Mouse (Mus musculus): ENCODE results near the gene Gm3164. TPM values are rescaled to one million over a fixed set of nuclear protein-coding genes. Genes with fewer than 3 reads are reported as not detected.
"Not testable (repeated sequence)": the region's sequence is repeated elsewhere in the genome, so short reads cannot be mapped to it uniquely, and the experiment has no call there.

The Gm3164 gene
- polyA plus RNA-seq, 1 experiment from 2014 or later, result 4.6 TPM

DNA sequence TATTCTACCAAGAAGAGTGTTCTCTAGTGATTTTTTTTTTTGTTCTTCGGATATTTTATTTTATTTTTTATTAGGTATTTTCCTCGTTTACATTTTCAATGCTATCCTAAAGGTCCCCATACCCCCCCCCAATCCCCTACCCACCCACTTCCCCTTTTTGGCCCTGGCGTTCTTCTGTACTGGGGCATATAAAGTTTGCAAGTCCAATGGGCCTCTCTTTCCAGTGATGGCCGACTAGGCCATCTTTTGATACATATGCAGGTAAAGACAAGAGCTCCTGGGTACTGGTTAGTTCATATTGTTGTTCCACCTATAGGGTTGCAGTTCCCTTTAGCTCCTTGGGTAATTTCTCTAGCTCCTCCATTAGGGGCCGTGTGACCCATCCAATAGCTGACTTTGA, 14.0 kb upstream of the Gm3164 start:
- not testable (repeated sequence) for ATAC-seq; H3K27me3 ChIP-seq (replicated peaks; ENCODE audit: control insufficient read depth, insufficient read depth, low read length); H3K9me3 ChIP-seq (ENCODE audit: control insufficient read depth, low read length); H3K9ac ChIP-seq (replicated peaks; ENCODE audit: low read depth, low read length); H3K27ac ChIP-seq (ENCODE audit: low read length); H3K4me1 ChIP-seq (replicated peaks; ENCODE audit: control insufficient read depth, insufficient read depth, low read length); H3K4me3 ChIP-seq (replicated peaks; ENCODE audit: low read length); H3K4me2 ChIP-seq (ENCODE audit: low read length); H3K36me3 ChIP-seq (ENCODE audit: control insufficient read depth, insufficient read depth)
- 81% methylated on average over 4 of the region's 5 CpGs for WGBS

GRCm38 (mm10) chr14:4403840-4404239, 11.4 kb upstream of the Gm3164 start:
- not testable (repeated sequence) for H3K27ac ChIP-seq (ENCODE audit: low read length); ATAC-seq; H3K4me3 ChIP-seq (replicated peaks; ENCODE audit: low read length)

GRCm38 (mm10) chr14:4409939-4410338, 5.3 kb upstream of the Gm3164 start:
- not testable (repeated sequence) for H3K9me3 ChIP-seq (ENCODE audit: control insufficient read depth, low read length)

More at GRCm38 (mm10) chr14:4403840-4404239, 11.4 kb upstream of the Gm3164 start:
- not testable (repeated sequence) for H3K4me1 ChIP-seq (replicated peaks; ENCODE audit: control insufficient read depth, insufficient read depth, low read length); H3K27me3 ChIP-seq (replicated peaks; ENCODE audit: control insufficient read depth, insufficient read depth, low read length); H3K9ac ChIP-seq (replicated peaks; ENCODE audit: low read depth, low read length); H3K9me3 ChIP-seq (ENCODE audit: control insufficient read depth, low read length); H3K36me3 ChIP-seq (ENCODE audit: control insufficient read depth, insufficient read depth); H3K4me2 ChIP-seq (ENCODE audit: low read length)

GRCm38 (mm10) chr14:4430692-4431091, 15.4 kb downstream of the Gm3164 start, which contains the start of gene Gm3173:
Gene Gm3173 (plus strand): TSS chr14:4430992.
- not testable (repeated sequence) for H3K9me3 ChIP-seq (ENCODE audit: control insufficient read depth, low read length); H3K27ac ChIP-seq (ENCODE audit: low read length); H3K9ac ChIP-seq (replicated peaks; ENCODE audit: low read depth, low read length); H3K4me3 ChIP-seq (replicated peaks; ENCODE audit: low read length); H3K27me3 ChIP-seq (replicated peaks; ENCODE audit: control insufficient read depth, insufficient read depth, low read length); H3K36me3 ChIP-seq (ENCODE audit: control insufficient read depth, insufficient read depth); H3K4me1 ChIP-seq (replicated peaks; ENCODE audit: control insufficient read depth, insufficient read depth, low read length); ATAC-seq; H3K4me2 ChIP-seq (ENCODE audit: low read length)

More at GRCm38 (mm10) chr14:4409939-4410338, 5.3 kb upstream of the Gm3164 start:
- WGBS, result 80% methylated on average over 1 of the region's 1 CpGs
- H3K4me1 ChIP-seq (replicated peaks; ENCODE audit: control insufficient read depth, insufficient read depth, low read length); H3K4me2 ChIP-seq (ENCODE audit: low read length); H3K27me3 ChIP-seq (replicated peaks; ENCODE audit: control insufficient read depth, insufficient read depth, low read length); H3K9ac ChIP-seq (replicated peaks; ENCODE audit: low read depth, low read length); H3K27ac ChIP-seq (ENCODE audit: low read length); ATAC-seq; H3K36me3 ChIP-seq (ENCODE audit: control insufficient read depth, insufficient read depth); H3K4me3 ChIP-seq (replicated peaks; ENCODE audit: low read length): not testable (repeated sequence)

- not testable (repeated sequence) for H3K4me2 ChIP-seq (ENCODE audit: low read length); H3K36me3 ChIP-seq (ENCODE audit: control insufficient read depth, insufficient read depth); H3K27ac ChIP-seq (ENCODE audit: low read length); H3K9me3 ChIP-seq (ENCODE audit: control insufficient read depth, low read length); ATAC-seq; H3K9ac ChIP-seq (replicated peaks; ENCODE audit: low read depth, low read length); H3K4me3 ChIP-seq (replicated peaks; ENCODE audit: low read length); H3K4me1 ChIP-seq (replicated peaks; ENCODE audit: control insufficient read depth, insufficient read depth, low read length); H3K27me3 ChIP-seq (replicated peaks; ENCODE audit: control insufficient read depth, insufficient read depth, low read length)
- no CpG with 5 or more reads among the region's 2 CpGs for WGBS
These were observed 66.2 kb downstream of the Gm3164 start, which contains the start of gene Gm3182 for GRCm38 (mm10) chr14:4481445-4481844. Gene Gm3182 (plus strand): TSS chr14:4481745.

Other genes with a start within 250 kb of the Gm3164 start
- gene Gm2974, start 232.9 kb upstream of the Gm3164 start, polyA plus RNA-seq (2015; fragmentation: Nextera tagmentation; extraction: Ambion mirVana), result 6.8 and 9.7 TPM in 2 replicates
- gene Gm3138, start 165.8 kb upstream of the Gm3164 start, polyA plus RNA-seq (2015; fragmentation: Nextera tagmentation; extraction: Ambion mirVana), result not detected in 2 replicates
- not detected in 2 replicates for gene Gm3149, start 98.2 kb upstream of the Gm3164 start, polyA plus RNA-seq (2015; fragmentation: Nextera tagmentation; extraction: Ambion mirVana)
- 5.6 and 6.7 TPM in 2 replicates for gene 2610042L04Rik, start 80.7 kb upstream of the Gm3164 start, polyA plus RNA-seq (2015; fragmentation: Nextera tagmentation; extraction: Ambion mirVana)
- not detected in 2 replicates for gene Gm3159, start 17.9 kb upstream of the Gm3164 start, polyA plus RNA-seq (2015; fragmentation: Nextera tagmentation; extraction: Ambion mirVana)
- 2.4 TPM in 1 of 2 replicates, not detected in the other for gene Gm3173, start 15.5 kb downstream of the Gm3164 start, polyA plus RNA-seq (2015; fragmentation: Nextera tagmentation; extraction: Ambion mirVana)
- not detected in 2 replicates for gene Gm3182, start 66.3 kb downstream of the Gm3164 start, polyA plus RNA-seq (2015; fragmentation: Nextera tagmentation; extraction: Ambion mirVana)
- not detected in 2 replicates for gene Gm3047, start 140.0 kb downstream of the Gm3164 start, polyA plus RNA-seq (2015; fragmentation: Nextera tagmentation; extraction: Ambion mirVana)
- gene Gm8159, start 216.9 kb downstream of the Gm3164 start, polyA plus RNA-seq (2015; fragmentation: Nextera tagmentation; extraction: Ambion mirVana), result not detected in 2 replicates
- 0.61 and 0.86 TPM in 2 replicates for gene Gm3239, start 248.7 kb downstream of the Gm3164 start, polyA plus RNA-seq (2015; fragmentation: Nextera tagmentation; extraction: Ambion mirVana)

Data from forebrain, embryonic 16.5 days (tissue).